Mouse (Mus musculus): Measurements from ENCODE around the gene Golph3. TPM values are rescaled to one million over a fixed set of nuclear protein-coding genes. Genes with fewer than 3 reads are reported as not detected.

Golph3 gene
- polyA plus RNA-seq, 1 experiment from 2014 or later, result 71.4 TPM

DNA sequence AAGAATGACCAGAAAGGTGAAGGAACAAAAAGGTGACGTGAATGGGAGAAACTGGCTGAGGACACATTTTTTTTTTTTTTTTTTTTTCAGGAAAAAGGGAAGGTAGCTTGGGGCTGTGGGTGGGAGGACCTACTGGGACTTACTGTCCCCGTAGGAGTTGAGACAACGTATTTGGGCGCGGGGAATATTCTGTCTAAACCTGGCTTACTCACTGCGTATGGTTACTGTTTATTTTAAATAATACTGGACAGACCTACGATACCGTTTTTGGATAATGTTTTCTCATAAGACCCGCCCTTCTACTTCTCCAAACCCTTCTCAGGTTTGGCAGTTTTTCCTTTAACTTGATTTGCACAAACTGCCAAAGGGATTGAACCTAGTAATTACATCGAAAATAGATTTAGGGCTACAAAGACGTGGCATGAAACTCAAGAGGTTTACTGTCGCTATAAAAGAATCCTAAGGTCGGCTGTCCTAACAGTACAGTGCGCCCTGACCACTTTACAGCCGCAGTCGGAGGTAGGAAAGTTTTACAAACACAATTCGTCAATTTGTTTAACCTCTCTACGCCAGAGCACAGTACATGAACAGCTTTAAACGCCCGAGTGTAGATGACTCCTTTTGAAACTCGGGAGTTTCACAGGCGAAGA is 684 bp upstream of the Golph3 start:
- WGBS, result 6% methylated on average over 22 of the region's 22 CpGs
- Histone ChIP-seq H3K4me3 (peak overlapping the region; percentile 97), H3K4me1 (replicated peaks) (peaks cover 23% of the 10 kb centered on the region), H3K9me3 (no peaks in the 10 kb centered on the region), H3K27ac (replicated peaks) (peak overlapping the region; percentile 93), H3K4me2 (peak overlapping the region; percentile 70), H3K9ac (peak overlapping the region; percentile 89), H3K36me3 (no peaks in the 10 kb centered on the region), H3K27me3 (peaks cover 9% of the 10 kb centered on the region; the same call in 1 of the 2 replicates)
- no peak for ATAC-seq (ENCODE audit: low FRiP score, low read depth)

DNA sequence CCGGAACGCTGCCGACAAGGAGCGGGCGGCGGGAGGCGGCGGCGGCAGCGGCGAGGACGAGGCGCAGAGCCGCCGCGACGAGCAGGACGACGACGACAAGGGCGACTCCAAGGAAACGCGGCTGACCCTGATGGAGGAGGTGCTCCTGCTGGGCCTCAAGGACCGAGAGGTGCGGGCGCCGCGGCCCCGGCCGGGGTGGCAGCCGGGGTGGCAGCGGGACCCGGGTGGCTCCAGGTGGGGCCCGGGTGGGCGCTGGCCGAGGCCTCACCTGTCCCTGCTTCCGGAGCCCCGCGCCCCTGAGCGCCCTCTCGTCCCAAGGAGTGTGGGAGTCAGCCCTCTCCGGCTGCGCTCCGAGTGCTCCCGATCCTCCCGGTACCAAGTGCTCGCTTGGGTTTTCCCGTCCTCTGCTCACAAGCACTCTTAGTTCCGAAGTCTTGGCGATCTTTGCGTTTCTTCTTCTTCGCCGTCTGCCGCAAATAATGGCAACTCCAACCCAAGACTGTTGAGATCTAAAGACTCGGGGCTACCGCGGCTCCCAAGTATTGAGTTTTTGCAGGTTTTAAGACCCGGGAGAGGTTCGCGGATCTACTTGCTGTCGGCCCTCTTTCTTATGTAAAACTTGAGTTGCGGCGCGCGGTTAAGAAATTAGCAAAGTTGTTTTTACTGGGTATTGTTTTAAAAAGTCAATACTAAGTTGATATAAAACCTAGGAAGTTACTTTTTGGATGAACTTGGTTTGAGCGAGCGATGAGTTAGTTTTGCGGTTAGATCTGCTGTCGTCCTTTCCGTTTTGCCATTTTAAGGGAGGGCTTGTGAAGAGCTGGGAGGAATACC is 755 bp downstream of the Golph3 start, which contains the start of gene 1810049J17Rik:
Gene 1810049J17Rik, minus strand, starts transcription at position 112 of the 834 bp plus-strand sequence.
- ATAC-seq (ENCODE audit: low FRiP score, low read depth), result peak; percentile 4; the same call in 1 of the 2 replicates
- WGBS, result under 1% methylated on average over 54 of the region's 70 CpGs
- H3K9me3 ChIP-seq, result no peaks in the 10 kb centered on the region
- peak within 1 kb of the TSS; percentile 89 for H3K9ac ChIP-seq
- H3K27ac ChIP-seq (replicated peaks), result peak within 1 kb of the TSS; percentile 93
- no peaks in the 10 kb centered on the region for H3K36me3 ChIP-seq
- peaks cover 9% of the 10 kb centered on the region; the same call in 1 of the 2 replicates for H3K27me3 ChIP-seq
- H3K4me3 ChIP-seq, result peak within 1 kb of the TSS; percentile 97
- peaks cover 23% of the 10 kb centered on the region for H3K4me1 ChIP-seq (replicated peaks)
- H3K4me2 ChIP-seq, result peak within 1 kb of the TSS; percentile 70

DNA sequence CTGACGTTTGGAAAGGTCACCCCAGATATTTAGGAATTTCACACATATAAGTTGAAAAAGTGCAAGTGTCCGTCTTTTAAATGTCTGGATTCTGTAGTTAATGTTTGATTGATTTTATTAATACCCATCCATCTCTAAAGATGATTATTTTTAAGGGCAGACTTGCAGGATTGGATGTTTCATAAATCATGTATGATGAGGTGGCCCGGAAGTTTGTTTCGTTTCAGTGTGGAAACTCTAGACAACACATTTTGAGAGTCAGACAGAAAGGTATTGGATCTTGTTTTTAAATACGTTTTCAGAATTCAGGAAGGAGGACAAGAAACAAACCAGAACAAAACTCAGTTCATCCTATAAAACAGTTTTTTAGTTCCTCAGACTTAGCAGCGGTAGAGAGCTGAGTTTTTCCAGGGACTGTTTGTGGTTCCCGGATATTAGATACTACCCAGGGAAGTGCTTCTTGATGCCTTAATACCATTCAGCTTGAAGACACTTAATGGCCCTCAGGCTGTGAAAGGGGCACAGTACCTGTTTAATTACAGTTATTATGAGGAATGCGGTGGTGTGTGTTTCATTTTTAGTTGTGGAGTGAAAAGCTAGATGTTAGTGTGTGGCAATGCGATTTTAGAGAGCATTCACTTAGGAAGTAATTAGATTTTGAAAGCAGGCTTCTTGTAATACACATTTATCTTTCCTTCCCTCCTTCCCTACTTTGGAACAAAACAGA is 1.6 kb downstream of the Golph3 start:
- peak overlapping the region; percentile 93; the same call in 1 of the 2 replicates for H3K27ac ChIP-seq (replicated peaks)
- WGBS, result 19% methylated on average over 9 of the region's 9 CpGs
- H3K4me2 ChIP-seq, result peak overlapping the region; percentile 70
- no peak for ATAC-seq (ENCODE audit: low FRiP score, low read depth)
- H3K4me1 ChIP-seq (replicated peaks), result peaks cover 29% of the 10 kb centered on the region
- peak overlapping the region; percentile 89 for H3K9ac ChIP-seq
- H3K9me3 ChIP-seq, result no peaks in the 10 kb centered on the region
- H3K27me3 ChIP-seq, result peaks cover 9% of the 10 kb centered on the region; the same call in 1 of the 2 replicates
- H3K4me3 ChIP-seq, result peak overlapping the region; percentile 97
- H3K36me3 ChIP-seq, result no peaks in the 10 kb centered on the region

DNA sequence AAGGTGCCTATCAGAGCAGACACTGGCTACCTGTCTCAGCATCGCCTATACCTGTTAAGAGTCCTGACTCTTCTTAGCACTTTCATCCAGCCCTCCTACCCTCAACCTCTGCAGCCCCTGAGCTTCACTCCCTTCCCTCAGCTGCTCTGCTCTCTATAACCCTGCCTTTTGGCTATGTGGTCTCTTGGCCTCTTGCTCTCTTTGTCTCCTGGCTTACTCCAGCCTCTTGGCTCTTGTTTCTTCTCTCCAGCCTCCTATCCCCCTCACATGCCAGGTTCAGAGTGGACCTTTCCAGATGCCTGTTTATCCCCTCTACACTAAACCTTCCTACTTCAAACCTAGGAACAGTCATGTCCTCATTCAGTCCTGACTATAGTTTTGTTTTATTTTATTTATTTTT is 3.1 kb downstream of the Golph3 start:
- ATAC-seq (ENCODE audit: low FRiP score, low read depth), result no peak
- H3K4me1 ChIP-seq (replicated peaks), result peaks cover 29% of the 10 kb centered on the region
- H3K9me3 ChIP-seq, result no peaks in the 10 kb centered on the region
- H3K27me3 ChIP-seq, result peaks cover 2% of the 10 kb centered on the region; the same call in 1 of the 2 replicates
- peak overlapping the region; percentile 70 for H3K4me2 ChIP-seq
- H3K9ac ChIP-seq, result no peak overlapping the region
- no peaks in the 10 kb centered on the region for H3K36me3 ChIP-seq
- no peak overlapping the region for H3K27ac ChIP-seq (replicated peaks)
- WGBS, result 89% methylated on average over 1 of the region's 1 CpGs
- no peak overlapping the region for H3K4me3 ChIP-seq

DNA sequence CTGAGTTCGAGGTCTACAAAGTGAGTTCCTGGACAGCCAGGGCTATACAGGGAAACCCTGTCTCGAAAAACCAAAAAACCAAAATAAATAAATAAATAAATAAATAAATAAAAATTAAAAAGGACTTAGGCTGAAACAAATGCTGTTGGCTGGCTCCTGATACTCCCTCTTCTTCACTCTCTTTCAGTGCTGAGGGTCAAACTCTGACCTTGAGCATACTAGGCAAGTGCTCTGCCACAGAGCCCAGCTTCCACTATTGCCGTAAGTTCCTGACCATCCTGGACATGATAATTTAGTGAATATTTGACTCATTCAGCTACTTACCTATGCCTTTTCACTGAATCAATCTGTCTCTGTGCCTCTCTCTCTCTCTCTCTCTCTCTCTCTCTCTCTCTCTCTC is 9.1 kb downstream of the Golph3 start:
- Histone ChIP-seq H3K4me1 (replicated peaks) (peaks cover 6% of the 10 kb centered on the region; the same call in 1 of the 2 replicates), H3K36me3 (no peaks in the 10 kb centered on the region), H3K27me3 (no peaks in the 10 kb centered on the region), H3K9me3 (no peaks in the 10 kb centered on the region), H3K9ac (no peak overlapping the region), H3K27ac (replicated peaks) (no peak overlapping the region), H3K4me2 (no peak overlapping the region), H3K4me3 (no peak overlapping the region)
- WGBS, result 90% methylated on average over 3 of the region's 3 CpGs
- ATAC-seq (ENCODE audit: low FRiP score, low read depth), result no peak

DNA sequence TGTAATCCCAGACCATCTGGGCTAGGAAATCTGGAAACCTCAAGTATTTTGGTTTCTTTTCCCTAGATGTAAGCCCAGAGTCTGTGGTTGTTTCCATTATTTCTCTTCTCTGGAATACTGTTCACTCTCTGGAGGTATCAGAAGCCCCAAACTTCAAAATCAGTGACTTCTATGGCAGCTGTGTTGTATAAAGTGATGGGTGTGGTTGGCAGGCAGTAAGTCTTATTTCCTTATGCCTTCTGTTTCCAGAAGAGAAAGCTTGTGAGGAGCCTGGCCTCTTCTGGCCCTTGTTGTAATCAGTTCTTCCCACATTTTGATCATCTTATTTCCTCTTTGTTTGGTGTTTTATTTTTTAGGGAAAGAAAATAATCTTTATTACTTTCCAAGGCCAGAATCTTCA is 9.6 kb downstream of the Golph3 start:
- no peaks in the 10 kb centered on the region for H3K27me3 ChIP-seq
- no peaks in the 10 kb centered on the region for H3K36me3 ChIP-seq
- H3K27ac ChIP-seq (replicated peaks), result no peak overlapping the region
- no peak overlapping the region for H3K9ac ChIP-seq
- H3K4me1 ChIP-seq (replicated peaks), result peaks cover 6% of the 10 kb centered on the region; the same call in 1 of the 2 replicates
- ATAC-seq (ENCODE audit: low FRiP score, low read depth), result no peak
- no peaks in the 10 kb centered on the region for H3K9me3 ChIP-seq
- H3K4me2 ChIP-seq, result no peak overlapping the region
- no peak overlapping the region for H3K4me3 ChIP-seq

DNA sequence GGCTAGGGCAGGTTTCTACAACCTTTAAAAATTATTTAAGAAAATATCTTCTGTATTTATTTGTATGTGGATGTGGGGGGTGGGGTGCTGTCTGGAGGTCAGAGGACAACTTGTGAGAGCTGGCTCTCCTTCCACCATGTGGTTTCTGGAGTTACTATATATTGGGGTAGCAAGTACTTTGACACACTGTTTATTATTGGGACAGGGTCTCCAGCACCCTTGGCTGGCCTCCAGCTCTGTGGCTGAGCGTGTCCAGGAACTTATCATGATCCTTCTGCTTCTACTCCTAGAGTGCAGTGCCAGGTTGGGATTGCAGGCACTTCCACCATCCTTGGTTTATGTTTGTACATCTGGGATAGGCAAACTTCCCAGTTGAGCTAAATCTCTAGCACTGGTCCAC is 10.1 kb downstream of the Golph3 start:
- no peak overlapping the region for H3K4me2 ChIP-seq
- H3K27ac ChIP-seq (replicated peaks), result no peak overlapping the region
- no peaks in the 10 kb centered on the region for H3K27me3 ChIP-seq
- no peaks in the 10 kb centered on the region for H3K36me3 ChIP-seq
- no peak overlapping the region for H3K4me3 ChIP-seq
- H3K4me1 ChIP-seq (replicated peaks), result peaks cover 6% of the 10 kb centered on the region; the same call in 1 of the 2 replicates
- WGBS, result 53% methylated on average over 1 of the region's 1 CpGs
- no peaks in the 10 kb centered on the region for H3K9me3 ChIP-seq
- H3K9ac ChIP-seq, result no peak overlapping the region
- ATAC-seq (ENCODE audit: low FRiP score, low read depth), result no peak

DNA sequence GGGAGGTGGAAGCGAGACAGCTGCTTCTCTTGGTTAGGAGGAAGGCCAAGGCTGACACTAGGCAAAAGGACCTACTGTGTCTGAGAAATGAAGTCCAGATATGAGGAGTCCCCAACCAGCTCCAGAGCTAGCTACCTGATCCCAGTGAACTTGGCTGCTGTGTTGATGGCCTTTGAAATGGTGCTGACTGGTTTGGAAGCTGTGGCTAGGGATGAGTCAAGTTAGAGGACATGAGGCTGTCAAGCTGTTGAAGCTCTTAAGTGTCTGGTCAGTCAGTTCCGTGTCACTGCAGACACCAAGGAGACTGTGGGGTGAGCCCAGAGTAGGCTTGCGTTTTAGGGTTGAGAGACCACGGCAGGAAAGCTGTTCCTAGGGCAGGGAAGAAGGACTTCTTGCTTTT is 13.1 kb downstream of the Golph3 start:
- Histone ChIP-seq H3K9ac (no peak overlapping the region), H3K4me3 (no peak overlapping the region), H3K9me3 (no peaks in the 10 kb centered on the region), H3K27me3 (no peaks in the 10 kb centered on the region), H3K36me3 (no peaks in the 10 kb centered on the region), H3K4me2 (no peak overlapping the region), H3K27ac (replicated peaks) (no peak overlapping the region), H3K4me1 (replicated peaks) (no peaks in the 10 kb centered on the region; the same call in 1 of the 2 replicates)
- 79% methylated on average over 4 of the region's 4 CpGs for WGBS
- ATAC-seq (ENCODE audit: low FRiP score, low read depth), result no peak

DNA sequence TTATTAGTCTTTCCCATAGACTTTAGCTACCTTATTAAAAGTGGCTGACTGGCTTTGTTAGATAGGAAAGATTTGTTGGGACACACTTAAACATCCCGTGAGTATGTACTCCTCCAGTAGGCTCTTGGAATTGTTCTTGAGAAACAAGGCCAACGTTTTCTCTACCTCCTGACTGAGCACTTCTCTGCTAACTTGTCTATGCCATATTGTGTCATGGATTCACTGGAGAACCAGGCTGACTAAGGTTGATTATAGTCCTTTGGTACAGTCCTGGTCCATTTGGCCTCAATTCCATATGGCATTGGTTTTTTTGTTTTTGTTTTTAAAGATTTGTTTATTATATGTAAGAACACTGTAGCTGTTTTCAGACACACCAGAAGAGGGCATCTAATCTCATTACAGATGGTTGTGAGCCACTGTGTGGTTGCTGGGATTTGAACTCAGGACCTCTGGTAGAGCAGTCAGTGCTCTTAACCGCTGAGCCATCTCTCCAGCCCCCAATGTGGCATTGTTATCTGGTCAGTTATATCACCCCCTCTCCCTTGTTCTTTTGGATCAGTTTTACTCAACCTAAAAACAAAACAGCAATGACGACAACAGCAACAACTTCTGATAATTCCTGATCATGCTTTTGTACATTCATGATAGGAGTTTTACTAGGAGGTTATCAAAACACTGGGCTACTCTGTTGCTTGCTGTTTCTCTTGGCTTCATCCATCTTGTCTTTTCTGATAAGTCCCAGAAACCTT is 16.0 kb downstream of the Golph3 start:
- Histone ChIP-seq H3K9ac (no peak overlapping the region), H3K4me1 (replicated peaks) (peaks cover 4% of the 10 kb centered on the region), H3K9me3 (no peaks in the 10 kb centered on the region), H3K4me3 (no peak overlapping the region), H3K27ac (replicated peaks) (no peak overlapping the region), H3K4me2 (no peak overlapping the region), H3K27me3 (no peaks in the 10 kb centered on the region), H3K36me3 (no peaks in the 10 kb centered on the region)
- 84% methylated on average over 4 of the region's 4 CpGs for WGBS
- no peak for ATAC-seq (ENCODE audit: low FRiP score, low read depth)

DNA sequence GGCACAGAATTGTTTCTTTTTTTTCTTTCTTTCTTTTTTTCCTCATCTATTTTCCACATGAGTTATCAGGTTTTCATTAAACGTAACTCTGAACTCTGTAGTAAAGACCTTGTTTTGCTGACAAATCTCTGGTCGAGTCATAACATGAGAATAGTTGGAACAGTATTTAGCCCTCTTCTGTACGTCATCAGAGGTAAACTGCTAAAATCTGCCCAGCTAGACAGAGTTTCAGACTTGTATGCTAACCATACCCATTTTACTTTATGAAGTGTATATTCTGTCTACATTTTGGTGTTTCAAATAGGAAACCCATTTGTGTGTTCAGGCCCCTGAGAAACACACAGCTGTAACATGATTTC is 16.5 kb downstream of the Golph3 start:
- H3K4me3 ChIP-seq, result no peak overlapping the region
- peaks cover 4% of the 10 kb centered on the region for H3K4me1 ChIP-seq (replicated peaks)
- H3K27ac ChIP-seq (replicated peaks), result no peak overlapping the region
- H3K36me3 ChIP-seq, result no peaks in the 10 kb centered on the region
- no peak overlapping the region for H3K9ac ChIP-seq
- H3K9me3 ChIP-seq, result no peaks in the 10 kb centered on the region
- WGBS, result 81% methylated on average over 3 of the region's 3 CpGs
- H3K27me3 ChIP-seq, result no peaks in the 10 kb centered on the region
- ATAC-seq (ENCODE audit: low FRiP score, low read depth), result no peak
- no peak overlapping the region for H3K4me2 ChIP-seq

DNA sequence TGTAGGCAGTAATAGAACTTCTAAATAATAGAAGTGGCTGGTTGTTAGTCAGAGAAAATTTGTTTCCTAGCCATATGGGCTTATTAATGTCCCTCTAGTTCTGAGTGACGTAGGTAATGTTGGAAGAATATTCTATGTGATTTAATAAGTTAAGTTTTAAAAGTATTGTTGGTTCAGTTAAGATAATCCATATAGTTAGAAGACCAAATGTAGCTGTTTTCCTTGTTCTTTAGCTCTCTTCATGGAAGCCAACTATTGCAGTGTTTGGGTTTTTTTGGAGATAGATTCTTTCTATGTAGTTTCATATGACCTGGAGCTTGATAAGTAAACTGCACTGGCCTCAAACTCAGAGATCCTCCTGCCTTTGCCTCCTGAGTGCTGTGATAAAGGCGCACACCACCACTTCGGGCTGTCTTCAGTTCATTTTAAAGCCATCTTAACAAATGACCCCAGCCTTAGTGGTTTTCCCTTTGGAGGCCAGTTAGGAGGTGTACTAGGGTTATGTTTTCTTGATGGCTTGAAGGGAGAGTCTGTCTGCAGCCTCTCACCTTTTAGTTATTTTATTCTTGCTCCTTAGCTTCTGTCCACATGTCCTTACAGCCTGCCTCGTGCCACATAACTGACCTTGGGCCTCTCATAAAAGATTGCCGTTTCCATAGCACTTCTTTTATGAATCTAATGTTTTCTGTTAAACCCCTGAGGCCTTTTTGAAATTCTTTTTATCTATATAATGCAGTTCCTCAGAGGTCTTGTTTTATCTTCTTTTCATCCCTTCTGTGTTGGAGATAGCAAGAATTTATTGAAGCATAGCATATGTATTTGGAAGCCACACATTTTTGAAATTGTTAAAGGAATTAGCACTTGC is 19.5 kb downstream of the Golph3 start:
- WGBS, result 35% methylated on average over 5 of the region's 5 CpGs
- Histone ChIP-seq H3K4me3 (no peak overlapping the region), H3K27ac (replicated peaks) (no peak overlapping the region), H3K9me3 (no peaks in the 10 kb centered on the region), H3K27me3 (no peaks in the 10 kb centered on the region), H3K4me2 (no peak overlapping the region), H3K36me3 (peaks cover 5% of the 10 kb centered on the region; the same call in 1 of the 2 replicates), H3K9ac (no peak overlapping the region), H3K4me1 (replicated peaks) (peaks cover 4% of the 10 kb centered on the region)
- no peak for ATAC-seq (ENCODE audit: low FRiP score, low read depth)
